Mouse (Mus musculus) c-Kit-positive CD71-negative TER-119-negative erythroid progenitor cells, embryonic 14.5 days (primary cell): ENCODE data around the gene Wnt1.
"Not testable (repeated sequence)": the region's sequence is repeated elsewhere in the genome, so short reads cannot be mapped to it uniquely, and the experiment has no call there.

Experiments used
- DNase-seq: peaks from one replicate; pipeline ENCODE4 v3.0.0-alpha.2; 2013; ENCODE audit warnings: low read depth

Wnt1 gene

DNA sequence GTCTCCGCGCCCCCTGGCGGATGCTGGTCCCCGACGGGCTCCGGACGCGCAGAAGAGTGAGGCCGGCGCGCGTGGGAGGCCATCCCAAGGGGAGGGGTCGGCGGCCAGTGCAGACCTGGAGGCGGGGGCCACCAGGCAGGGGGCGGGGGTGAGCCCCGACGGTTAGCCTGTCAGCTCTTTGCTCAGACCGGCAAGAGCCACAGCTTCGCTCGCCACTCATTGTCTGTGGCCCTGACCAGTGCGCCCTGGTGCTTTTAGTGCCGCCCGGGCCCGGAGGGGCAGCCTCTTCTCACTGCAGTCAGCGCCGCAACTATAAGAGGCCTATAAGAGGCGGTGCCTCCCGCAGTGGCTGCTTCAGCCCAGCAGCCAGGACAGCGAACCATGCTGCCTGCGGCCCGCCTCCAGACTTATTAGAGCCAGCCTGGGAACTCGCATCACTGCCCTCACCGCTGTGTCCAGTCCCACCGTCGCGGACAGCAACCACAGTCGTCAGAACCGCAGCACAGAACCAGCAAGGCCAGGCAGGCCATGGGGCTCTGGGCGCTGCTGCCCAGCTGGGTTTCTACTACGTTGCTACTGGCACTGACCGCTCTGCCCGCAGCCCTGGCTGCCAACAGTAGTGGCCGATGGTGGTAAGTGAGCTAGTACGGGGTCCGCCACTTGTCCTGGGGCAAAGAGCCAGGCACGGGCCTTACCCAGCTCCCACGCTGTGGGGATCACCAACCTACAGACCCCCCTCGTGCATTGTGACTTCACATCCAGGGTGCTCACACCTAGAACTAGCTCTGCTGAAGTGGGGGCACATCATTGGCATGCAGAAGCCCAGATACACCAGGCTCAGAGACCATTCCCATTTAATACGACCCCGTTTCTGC is at the start of gene Wnt1:
Wnt1 (plus strand) TSS at position 197 of the 875 bp plus-strand sequence.
- no peak for DNase-seq

DNA sequence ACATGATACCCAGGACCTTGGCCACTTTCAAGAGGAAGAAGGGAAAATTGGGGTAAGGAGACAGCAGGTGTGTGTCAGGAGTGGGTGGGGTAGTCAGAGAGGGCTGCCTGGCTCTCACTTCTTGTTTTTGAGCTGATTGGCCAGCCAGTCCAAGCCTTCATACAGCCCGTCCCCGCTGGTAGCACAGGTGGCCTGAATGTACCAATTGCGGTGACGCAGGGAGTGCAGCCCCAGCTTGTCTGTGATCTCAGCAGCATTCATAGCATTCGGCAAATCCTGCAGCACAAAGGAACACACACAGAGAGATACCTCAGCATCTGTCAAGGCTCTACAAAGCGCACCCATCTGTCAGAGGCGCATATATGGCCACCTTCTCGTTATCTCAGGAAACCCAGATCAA is 49.4 kb upstream of the Wnt1 start:
- DNase-seq: no peak

DNA sequence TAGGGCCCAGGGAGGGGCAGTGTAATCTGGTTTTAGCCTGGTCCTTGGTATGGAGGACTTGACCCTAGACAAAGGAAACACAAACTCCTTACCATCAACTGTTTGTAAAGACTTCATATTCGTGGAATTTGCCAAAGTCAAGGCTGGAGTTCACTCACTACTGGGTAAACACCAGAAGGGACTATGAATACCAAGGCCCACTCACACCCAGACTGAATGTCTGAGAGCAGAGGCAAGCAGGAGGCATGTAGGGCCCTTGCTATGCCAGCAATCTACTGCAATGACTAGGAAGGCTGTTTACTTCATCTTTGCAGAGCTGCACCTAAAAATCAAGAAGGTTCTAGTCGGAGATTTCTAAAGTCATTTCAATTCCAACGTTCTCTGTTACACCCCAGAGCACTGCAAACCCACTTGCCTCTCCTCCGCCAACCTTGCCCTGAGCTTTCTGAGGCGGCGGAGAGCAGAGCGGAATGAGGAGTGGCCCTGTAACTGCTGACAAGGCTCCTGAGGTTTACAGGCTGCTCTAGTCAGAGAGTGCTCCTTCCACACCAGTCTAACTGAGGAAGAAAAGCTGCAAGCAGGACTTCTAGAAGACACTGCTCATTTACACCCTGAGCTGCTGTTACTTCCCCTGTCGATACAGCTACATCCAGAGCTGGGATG is 46.8 kb upstream of the Wnt1 start:
- DNase-seq: no peak

DNA sequence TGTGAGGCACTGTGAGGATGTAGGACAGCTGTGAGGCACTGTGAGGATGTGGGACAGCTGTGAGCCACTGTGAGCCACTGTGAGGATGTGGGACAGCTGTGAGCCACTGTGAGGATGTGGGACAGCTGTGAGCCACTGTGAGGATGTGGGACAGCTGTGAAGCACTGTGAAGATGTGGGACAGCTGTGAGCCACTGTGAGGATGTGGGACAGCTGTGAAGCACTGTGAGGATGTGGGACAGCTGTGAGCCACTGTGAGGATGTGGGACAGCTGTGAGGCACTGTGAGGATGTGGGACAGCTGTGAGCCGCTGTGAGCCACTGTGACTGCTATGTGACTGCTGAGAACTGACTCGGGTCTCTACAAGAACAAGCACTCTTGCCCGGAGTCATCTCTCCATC is 45.8 kb upstream of the Wnt1 start:
- not testable (repeated sequence) for DNase-seq

DNA sequence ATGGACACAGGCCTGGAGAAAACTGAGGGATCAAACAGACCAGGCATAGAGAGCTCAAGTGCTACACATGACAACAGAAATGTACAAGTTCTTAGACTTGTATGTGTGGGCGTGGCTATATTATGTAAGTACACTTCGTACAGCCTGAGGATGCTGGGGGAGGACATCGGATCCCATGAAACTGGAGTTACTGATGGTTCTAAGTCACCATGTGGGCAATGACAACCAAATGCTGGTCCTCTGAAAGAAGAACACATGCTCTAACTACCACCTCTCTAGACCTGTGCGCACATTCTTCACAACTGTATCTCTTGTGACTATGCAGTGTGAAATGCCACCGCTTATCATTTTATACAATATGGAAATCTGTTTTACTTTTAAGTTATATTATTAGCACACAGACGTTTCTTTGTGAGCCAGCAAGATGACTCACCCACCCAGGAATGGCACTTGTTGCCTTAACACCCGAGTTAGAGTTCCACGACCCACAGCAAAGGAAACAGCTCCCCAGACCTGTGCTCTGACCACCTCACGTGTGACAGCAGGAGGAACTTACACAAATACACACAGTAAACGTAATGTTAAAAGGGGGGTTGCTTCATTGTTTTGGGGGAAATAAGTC is 43.2 kb upstream of the Wnt1 start:
- no peak for DNase-seq

DNA sequence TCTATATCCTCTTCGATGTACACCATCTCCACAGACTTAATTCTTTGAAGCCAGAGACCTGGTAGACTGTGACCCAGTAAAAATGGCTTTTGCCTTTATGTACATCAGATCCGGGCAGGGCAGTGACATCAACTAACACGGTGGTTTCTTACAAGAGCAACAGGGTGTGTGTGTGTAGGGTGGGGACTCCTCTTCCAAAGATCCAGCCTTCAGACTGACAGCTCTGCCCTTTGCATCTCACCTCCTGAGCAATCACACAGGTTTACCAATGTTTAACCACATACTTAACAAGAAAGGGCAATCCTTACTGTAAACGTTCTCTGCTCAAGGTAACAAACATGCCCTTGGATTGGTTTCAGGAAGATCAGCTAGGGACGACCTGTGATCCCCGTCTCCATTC is 42.4 kb upstream of the Wnt1 start:
- DNase-seq: no peak

DNA sequence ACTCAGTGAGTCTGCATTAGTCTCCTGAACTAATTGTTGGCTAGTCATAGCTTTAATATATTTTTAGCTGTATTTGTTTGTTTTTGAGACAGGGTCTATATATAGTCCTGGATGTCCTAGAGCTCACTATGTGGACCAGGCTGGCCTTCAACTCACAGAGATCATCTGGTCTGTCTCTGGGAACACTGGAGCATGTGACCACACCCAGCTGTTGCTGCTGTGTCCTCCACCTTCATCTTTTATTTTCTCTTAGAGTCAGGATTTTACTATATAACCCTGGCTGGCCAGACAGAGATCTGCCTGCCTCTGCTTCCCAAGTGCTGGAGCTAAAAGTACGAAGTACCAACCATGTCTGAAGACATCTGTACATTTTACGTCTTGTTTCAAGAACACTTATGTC is 40.6 kb upstream of the Wnt1 start:
- no peak for DNase-seq

DNA sequence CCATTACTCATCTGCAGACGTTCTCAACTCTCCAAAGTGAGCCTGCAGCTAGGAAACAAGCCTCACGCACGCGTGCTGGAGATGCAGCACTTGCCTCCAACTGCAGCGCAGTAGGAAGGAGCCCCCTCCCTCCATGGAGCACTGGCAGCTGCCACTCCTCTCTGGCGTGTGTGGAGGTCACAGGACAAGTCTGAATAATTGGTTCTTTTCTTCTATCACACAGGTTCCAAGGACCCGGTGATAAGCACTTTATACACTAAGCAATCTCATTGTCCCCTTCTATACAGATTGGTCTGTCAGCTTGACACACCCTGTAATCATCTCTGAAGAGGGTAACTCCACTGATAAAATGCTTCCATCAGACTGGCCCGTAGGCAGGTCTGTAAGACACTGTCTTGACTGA is 36.6 kb upstream of the Wnt1 start:
- no peak for DNase-seq

DNA sequence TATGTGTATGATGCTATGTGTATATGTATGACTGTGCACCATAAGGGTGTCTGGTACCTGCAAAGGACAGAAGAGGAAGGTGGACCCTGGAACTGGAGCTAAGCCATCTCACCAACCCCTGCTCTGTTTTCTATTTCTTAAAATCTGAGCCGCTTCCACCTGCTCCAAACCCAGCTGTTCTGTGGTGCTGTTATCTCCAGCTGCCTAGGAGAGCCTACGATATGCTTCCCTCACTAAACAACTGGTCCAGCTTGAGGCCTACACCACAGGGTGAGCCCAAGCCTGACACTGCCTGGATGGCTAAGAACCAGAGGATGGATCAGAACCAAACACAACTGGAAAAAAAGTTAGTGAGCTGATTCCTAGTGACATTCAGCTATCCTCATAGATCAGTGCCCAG is 35.5 kb upstream of the Wnt1 start:
- no peak for DNase-seq

DNA sequence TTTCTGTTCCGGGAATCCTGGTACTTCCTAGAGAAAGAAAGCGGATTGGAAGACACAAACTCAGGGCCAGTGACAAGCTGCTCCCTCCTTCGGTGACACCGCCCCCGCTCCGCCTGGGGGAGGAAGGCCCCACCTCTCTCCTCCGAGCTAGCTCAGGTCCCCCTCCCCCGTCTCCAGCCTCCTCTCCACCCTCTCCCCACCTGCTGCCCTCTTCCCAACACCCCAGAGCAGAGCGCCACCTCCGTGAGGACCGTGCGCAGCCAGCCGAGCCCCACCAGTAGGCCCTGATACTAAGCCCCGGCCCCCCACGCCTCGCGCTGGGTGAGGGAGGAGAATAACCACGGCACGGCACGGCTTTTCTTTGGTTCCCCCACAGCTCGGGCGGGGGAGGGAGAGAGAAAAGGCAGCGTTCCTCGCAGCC is 27.4 kb upstream of the Wnt1 start:
- DNase-seq: peak; percentile 62

DNA sequence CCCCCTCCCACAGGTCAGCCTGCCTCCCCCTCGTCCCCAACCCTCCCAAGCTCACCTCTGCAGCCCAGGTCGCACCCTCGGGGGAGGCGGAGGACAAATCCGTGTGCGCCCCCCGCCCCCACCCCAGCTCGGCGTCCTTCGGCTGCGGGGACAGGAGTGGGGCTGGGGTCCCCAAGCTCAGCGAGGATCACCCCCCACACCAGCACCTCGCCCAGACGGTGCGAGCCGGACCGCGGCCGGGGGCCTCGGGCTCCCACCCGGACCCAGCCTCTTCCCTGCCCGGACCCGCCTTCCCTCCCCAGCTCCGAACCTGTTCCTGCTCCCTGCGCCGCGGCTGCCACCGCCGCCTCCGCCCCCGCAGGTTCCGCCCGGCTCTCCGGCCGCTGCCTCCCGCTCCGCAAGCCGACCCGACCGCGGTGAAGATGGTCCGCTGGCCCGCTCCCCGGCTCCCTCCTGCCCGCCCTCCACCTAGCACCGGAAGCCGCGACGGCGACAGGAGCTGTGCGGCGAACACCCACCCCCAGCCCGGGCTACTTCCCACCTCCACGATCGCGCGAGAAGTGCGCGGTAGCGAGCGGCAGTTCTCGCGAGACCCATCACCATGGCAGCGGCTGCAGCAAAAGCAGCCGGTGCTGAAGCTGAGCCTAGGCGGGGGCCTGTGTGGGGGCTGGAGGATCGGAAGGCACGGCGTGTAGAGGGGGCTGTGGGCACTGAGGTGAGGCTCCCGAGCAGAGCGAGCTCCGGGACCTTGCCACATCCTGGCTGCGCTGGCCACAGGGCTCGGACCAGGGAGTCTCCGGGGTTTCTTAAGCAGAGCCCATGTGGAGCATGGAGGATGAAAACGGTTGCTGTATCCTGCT is 26.8 kb upstream of the Wnt1 start, which contains the start of gene Arf3:
Arf3 (minus strand) TSS at position 545 of the 860 bp plus-strand sequence.
- peak; percentile 87 for DNase-seq

DNA sequence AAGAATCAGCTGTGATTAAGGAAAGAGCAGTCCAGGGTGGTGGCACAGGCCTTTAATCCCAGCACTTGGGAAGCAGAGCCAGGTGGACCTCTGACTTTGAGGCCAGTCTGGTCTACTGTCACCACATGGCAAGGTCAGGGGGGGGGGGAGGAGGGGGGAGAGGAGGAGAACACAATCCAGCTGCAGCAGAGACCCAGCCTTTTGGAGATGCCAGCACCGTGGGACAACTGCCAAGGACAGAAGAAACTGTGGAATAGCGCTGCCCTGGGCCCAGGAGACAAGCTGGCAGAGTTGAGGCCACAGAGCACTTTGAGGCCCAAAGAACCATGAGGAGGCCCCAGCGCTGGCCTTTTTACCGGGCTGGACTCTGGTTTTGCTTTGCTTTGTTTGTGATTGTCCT is 23.7 kb upstream of the Wnt1 start:
- DNase-seq: no peak

DNA sequence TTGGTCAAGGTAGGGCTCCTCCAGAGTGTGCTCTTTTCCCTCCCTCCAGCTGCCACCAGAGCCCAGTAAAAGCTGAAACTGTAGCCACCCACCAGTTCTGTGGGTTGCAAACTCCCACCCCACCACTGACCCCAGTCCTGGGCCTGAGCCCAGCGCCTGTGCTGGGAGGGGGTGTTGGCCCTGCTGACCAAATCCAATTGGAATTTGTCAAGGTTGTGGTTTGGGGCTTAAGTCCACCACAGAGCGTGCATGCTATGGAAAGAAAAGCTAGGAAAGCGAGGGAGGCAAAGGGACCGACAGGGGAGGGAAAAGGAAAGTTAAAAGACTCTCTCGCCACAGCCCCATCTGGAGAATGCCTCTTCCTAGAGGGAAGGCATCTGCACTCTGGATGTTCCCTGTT is 21.4 kb upstream of the Wnt1 start:
- DNase-seq: no peak

DNA sequence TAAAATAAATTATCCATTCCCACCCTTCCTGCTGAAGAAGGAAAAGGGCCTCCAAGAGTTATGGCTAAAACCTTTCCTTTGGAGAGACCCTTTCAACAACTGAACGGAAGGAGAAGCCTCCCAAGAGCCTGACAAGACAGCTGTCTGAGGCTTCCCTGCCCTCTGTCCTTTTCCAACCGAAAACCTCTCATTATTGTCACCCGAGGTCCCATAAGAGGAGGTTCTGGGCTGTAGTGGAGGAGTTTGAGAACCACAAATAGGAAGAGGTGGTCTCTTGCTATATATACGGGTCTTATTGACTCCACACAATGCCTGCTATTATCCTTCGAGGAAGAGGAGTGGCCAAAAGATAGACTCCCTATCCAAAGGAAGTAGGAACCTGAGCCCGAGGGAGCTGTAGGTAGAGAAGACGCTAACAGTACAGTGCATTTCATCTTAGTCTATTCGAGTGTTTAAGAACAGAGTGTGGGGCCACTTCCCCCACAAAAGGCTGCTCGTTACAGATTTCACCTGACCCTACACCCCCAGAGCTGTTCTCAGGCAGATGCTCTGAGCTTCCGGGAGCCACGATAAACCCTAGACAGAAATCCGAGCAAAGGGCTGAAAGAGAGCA is 17.7 kb upstream of the Wnt1 start:
- no peak for DNase-seq

DNA sequence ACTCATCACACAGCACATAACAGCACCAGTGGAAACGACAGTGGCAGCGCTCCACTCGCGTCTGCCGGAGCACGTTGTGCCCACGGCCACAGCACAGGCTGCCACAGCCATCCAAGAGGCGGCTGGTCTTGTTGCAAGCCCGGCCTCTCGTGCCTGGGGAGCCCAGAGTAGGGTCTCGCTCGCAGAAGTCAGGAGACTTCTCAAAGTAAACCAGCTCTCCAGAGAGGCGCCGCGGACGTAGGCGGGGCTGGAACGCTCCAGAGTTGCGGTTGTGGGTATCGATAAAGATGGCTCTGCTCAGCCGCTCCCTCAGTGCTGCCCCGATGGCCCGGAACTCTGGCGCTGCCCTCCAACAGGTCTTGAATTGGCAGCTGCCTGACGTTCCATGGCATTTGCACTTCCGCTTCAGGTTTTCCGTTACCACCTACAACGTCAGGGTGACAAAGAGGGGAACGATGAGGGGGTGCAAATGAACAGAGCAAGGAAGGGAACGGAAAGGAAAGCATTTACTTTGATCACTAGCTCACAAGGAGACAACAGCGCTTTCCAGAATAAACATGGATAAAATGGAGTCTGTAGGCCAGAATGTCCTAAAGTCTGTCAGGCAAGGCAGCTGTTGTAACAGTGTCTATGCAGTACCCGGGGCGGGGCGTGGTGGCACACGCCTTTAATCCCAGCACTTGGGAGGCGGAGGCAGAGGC is 17.0 kb upstream of the Wnt1 start:
- DNase-seq: no peak

DNA sequence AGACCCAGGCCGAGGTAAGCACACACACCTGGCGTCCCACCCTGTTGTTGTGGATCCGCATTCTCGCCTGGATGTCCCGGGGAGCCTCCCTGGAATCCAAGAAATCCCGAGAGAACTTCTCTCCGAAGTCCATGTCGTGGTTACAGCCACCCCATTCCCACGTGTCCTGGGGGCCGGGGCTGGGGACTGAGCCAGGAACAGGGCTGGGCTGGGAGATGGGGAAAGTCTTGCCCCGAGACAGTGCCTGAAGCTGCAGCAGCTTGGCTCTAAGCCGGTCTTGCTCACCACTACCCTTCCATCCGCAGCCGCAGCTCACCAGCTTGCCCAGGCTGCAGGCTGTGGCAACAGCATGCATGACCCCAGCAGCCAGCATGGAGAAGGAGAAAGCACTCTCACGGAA is 15.6 kb upstream of the Wnt1 start:
- DNase-seq: no peak

DNA sequence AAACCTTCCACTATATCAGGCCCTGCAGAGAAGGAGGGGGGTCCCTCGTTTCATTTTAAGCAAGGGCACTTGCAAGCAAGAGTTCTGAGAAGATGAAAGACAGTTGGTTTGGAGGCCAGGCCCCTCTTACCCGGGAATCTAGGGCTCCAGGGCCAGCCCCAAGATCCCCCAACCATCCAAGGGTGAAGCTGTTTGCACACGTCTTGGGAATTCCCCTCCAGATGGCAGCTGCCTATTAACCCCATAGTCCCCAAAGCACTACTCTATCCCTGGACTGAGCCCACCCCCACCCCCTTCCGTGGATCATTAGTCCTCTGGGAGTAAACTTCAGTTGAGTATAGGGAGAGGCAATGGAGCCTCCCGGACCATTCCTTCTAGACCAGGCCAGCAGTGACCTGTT is 14.1 kb upstream of the Wnt1 start:
- DNase-seq: no peak

DNA sequence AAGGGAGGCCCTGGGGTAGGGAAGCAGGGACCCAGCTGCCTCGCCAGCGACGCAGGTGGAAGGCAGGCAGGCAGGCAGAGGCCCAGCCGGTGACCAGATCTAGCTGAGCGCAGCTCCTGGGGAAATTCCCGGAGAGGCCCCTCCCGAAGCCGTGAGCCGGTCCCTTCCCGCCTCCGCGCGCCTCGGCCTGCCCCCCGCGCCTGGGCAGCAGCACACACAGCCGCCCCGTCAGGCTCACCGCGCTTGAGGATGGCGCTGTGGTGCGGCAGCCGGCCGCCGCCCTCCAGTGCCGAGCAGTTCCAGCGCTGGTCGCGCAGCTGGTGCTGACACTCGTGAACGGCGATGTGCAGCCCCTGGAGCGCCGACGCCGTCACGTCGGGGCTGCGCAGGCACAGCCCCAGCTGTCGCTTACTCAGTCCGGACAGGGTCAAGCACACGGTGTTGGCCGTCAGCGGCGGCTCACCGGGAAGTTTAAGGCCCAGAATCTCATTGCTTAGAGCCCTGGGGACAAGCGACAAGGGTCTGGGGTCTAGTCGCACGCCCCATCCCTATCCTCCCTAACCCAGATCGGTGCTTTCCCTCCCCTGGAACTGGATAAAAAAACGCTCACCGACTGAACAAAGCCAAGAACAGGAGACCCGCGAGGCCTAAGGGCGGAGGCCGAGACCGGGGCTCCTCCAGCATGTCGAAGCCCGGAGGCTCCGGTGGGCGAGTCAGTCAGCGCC is 13.2 kb upstream of the Wnt1 start:
- DNase-seq: no peak

DNA sequence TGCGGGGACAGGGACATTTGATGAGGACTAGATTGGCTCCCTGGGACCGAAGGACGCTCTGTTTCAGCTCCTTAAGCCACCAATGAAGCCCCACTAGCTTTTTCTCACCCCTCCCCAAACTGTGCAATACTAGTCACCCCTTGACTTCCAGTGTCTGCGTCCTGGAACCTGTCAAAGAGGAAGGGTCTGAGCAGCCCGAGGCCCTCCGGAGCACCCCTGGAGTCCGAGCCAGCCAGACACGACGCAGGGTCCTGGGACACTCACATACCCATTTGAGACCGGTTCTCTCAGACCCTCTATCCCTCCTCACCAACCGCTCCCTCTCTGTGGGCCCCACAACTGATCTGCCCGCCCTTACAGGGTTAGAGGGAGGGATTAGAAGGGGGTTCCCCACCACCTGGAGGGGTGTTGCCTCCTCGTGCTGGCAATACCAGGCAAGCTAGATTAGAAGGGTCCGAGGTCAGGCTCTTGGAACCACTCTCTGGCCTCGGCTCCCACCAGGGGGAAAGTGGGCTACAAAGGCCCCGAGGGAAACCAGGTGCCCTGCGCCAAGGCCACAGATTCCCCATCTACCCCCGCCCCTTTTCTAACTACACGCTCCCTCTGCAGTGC is 12.5 kb upstream of the Wnt1 start:
- no peak for DNase-seq

DNA sequence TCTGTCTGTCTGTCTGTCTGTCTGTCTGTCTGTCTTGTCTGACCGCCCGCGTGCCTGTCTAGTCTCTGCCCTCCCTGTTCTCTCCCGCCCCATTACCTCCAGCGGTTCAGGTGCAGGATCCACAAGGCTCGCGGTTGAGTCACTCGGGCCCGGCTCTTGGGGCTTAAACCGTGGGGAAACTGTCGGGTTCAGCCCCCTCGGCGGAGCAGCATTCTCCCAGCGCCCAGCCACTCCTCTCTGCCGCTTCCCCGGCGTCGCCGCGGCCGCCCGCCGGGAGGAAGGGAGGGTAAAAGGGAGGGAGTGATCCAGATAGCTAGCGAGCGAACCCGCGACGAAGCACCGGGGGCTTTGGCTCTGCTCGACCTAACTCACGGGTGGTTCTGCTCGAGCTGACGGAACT is 11.9 kb upstream of the Wnt1 start, which contains the start of gene Wnt10b:
Wnt10b (minus strand) TSS at position 389 of the 400 bp plus-strand sequence.
- no peak for DNase-seq
